Mouse (Mus musculus) forebrain, embryonic 12.5 days (tissue): ENCODE measurements around the gene Pick1. TPM values are rescaled to one million over a fixed set of nuclear protein-coding genes. Genes with fewer than 3 reads are reported as not detected.

Experiments used
- ATAC-seq: fragments of 200-750 bp; cut with Nextera tagmentation; 2 replicates; pipeline ENCODE4 v1.8.0; 2017; ENCODE audit warnings: moderate TSS enrichment; ENCODE audit not compliant: low FRiP score
- H3K27ac ChIP-seq: fragments of 300-500 bp; sonication (generic); 2 replicates; pipeline ENCODE4 v1.5.1; 2016; ENCODE audit warnings: mild to moderate bottlenecking
- H3K27me3 ChIP-seq: fragments of 300-500 bp; sonication (generic); 2 replicates; pipeline ENCODE4 v1.6.1; 2016; ENCODE audit warnings: mild to moderate bottlenecking
- H3K36me3 ChIP-seq: fragments of 300-500 bp; sonication (generic); replicated peaks from 2 replicates; pipeline ENCODE4 v1.6.1; 2016; ENCODE audit warnings: mild to moderate bottlenecking
- H3K4me1 ChIP-seq: fragments of 300-500 bp; sonication (generic); 2 replicates; pipeline ENCODE4 v1.6.1; 2016
- H3K4me2 ChIP-seq: fragments of 300-500 bp; sonication (generic); 2 replicates; pipeline ENCODE4 v1.6.1; 2016; ENCODE audit warnings: mild to moderate bottlenecking, moderate library complexity
- H3K4me3 ChIP-seq: fragments of 300-500 bp; sonication (generic); replicated peaks from 2 replicates; pipeline ENCODE4 v1.5.1; 2016; ENCODE audit warnings: mild to moderate bottlenecking
- H3K9ac ChIP-seq: fragments of 300-500 bp; sonication (generic); 2 replicates; pipeline ENCODE4 v1.6.1; 2016; ENCODE audit warnings: mild to moderate bottlenecking
- H3K9me3 ChIP-seq: fragments of 300-500 bp; sonication (generic); 2 replicates; pipeline ENCODE4 v1.6.1; 2016
- WGBS: fragments of 180-500 bp; shearing (Covaris S2); methylation state at CpG from one replicate; pipeline ENCODE4 v1.1.7; 2016; 5-methylcytosine and 5-hydroxymethylcytosine counted together
- polyA plus RNA-seq: library from polyadenylated mRNA; unstranded; fragments of >200 nt; fragmentation: Nextera tagmentation; extraction: Ambion mirVana; gene quantifications from 2 replicates; pipeline ENCODE4 v1.2.1, GENCODE M21; 2016

Pick1 gene
- polyA plus RNA-seq, 1 experiment from 2014 or later, result 64.5 TPM

DNA sequence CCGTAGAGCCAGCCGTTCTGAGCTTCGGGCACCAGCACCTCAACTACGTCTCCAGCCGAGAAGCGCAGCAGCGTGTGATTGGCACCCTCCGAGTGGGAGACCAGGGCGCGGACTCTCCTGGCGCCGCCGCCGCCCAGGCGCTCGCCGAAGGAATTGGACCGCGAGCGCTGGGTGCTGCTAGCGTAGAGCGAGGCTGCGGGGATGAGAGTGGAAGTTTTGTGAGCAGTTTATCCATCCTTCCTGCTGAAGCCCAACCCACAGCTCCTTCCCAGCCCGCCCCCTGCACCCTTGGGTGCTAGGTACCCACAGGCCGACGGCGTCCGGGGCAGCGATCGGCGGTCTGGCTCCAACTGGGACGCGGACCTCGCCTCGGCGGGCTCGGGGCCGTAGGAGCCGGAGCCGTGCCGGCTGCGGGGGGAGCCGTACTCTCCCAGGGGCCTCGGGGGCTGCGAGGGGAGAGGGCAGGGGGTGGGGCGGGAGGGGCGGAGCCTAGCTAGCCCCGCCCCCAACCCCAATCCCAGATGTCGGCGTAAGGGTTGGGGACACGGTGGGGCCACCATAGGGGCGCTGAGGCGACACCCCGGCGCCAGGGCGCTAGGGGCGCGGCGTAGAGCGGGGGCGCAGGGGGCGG, 32.2 kb downstream of the Pick1 start:
- peak; percentile 72 for ATAC-seq
- H3K4me3 ChIP-seq, result peak overlapping the region; percentile 67
- H3K27ac ChIP-seq, result no peak overlapping the region
- peak overlapping the region; percentile 100 for H3K4me2 ChIP-seq
- H3K36me3 ChIP-seq, result no peaks in the 10 kb centered on the region
- H3K9me3 ChIP-seq, result no peaks in the 10 kb centered on the region
- peak overlapping the region; percentile 72 for H3K9ac ChIP-seq
- under 1% methylated on average over 59 of the region's 62 CpGs for WGBS
- H3K4me1 ChIP-seq, result peaks cover 13% of the 10 kb centered on the region
- H3K27me3 ChIP-seq, result peaks cover 67% of the 10 kb centered on the region

DNA sequence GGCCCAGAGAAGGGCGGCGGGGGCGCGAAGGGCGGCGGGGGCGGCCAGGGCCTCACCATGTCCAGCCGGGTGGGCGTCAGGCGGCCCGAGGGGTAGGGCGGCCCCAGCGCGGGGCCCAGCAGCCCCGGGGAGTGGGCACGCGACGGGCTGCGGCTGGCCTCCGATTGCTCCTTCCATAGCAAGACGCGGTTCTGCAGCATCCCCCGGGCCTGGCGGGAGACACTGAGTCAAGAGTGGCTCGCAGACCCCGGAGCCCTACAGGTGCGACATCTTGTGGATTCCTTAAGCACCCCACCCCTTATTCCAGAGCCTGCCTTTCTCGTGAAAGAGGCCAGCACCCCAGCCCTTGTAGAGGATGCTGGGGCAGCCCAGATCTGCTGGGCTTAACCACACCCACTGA, 32.8 kb downstream of the Pick1 start:
- Histone ChIP-seq H3K4me3 (peak overlapping the region; percentile 67), H3K27me3 (peaks cover 67% of the 10 kb centered on the region), H3K9me3 (no peaks in the 10 kb centered on the region), H3K36me3 (no peaks in the 10 kb centered on the region), H3K9ac (peak overlapping the region; percentile 72), H3K4me1 (peaks cover 13% of the 10 kb centered on the region), H3K4me2 (peak overlapping the region; percentile 100), H3K27ac (no peak overlapping the region)
- peak; percentile 51 for ATAC-seq
- WGBS, result 0% methylated on average over 21 of the region's 28 CpGs

GRCm38 (mm10) chr15:79262375-79262774, 33.4 kb downstream of the Pick1 start:
- Histone ChIP-seq H3K27ac (no peak overlapping the region), H3K4me2 (peak overlapping the region; percentile 100), H3K9ac (no peak overlapping the region), H3K4me1 (peaks cover 13% of the 10 kb centered on the region), H3K36me3 (no peaks in the 10 kb centered on the region), H3K9me3 (no peaks in the 10 kb centered on the region), H3K27me3 (peaks cover 67% of the 10 kb centered on the region), H3K4me3 (peak overlapping the region; percentile 67)
- WGBS, result 18% methylated on average over 13 of the region's 13 CpGs
- no peak for ATAC-seq

DNA sequence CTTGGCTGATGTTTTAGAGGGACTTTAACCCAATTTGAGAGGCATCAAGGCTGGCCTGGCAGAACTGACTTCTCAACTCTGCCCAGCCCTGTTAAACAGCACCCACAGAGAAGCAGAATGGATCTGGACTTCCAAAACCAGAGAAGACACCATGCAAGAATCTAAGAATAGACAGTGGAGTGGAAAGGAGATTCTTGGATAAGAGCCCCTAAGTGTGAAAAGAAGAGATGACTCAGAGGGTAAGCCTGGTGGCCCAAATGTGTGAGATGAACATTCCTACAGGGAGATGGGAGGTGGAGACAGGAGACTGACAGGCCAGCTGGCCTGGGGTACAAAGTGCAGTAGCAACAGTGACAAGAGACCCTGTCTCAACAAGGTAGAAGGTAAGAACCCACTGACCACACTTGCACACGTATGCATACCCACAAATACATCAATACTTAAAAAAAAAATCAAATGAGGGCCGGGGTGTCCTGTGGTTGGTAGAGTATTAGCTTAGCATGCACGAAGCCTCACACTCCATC, 33.9 kb downstream of the Pick1 start:
- no peak overlapping the region for H3K4me2 ChIP-seq
- peaks cover 72% of the 10 kb centered on the region for H3K27me3 ChIP-seq
- no peaks in the 10 kb centered on the region for H3K36me3 ChIP-seq
- H3K4me3 ChIP-seq, result no peak overlapping the region
- WGBS, result 87% methylated on average over 3 of the region's 3 CpGs
- ATAC-seq, result no peak
- H3K27ac ChIP-seq, result no peak overlapping the region
- H3K4me1 ChIP-seq, result peaks cover 13% of the 10 kb centered on the region
- H3K9me3 ChIP-seq, result no peaks in the 10 kb centered on the region
- H3K9ac ChIP-seq, result no peak overlapping the region

DNA sequence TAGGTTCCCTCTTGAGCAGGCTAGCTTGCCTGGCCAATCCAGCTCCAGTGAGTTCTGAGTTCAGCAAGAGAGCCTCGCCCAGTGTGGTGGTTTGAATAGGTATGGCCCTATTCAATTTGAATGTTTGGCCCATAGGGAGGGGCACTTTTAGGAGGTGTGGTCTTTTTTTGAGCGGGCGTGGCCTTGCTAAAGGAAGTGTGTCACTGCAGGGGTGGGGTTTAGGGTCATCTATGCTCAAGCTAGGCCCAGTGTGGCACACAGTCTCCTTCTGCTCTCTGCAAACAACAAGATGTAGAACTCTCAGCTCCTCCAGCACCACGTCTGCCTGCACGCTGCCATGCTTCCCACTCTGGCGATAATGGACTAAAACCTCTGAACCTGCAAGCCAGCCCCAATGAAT, 34.8 kb downstream of the Pick1 start:
- Histone ChIP-seq H3K36me3 (no peaks in the 10 kb centered on the region), H3K9ac (no peak overlapping the region), H3K27ac (no peak overlapping the region), H3K4me1 (peaks cover 13% of the 10 kb centered on the region), H3K9me3 (no peaks in the 10 kb centered on the region), H3K4me3 (no peak overlapping the region), H3K27me3 (peaks cover 75% of the 10 kb centered on the region), H3K4me2 (no peak overlapping the region)
- no peak for ATAC-seq
- WGBS, result 88% methylated on average over 6 of the region's 6 CpGs

- Histone ChIP-seq H3K27me3 (peaks cover 60% of the 10 kb centered on the region), H3K9ac (no peak overlapping the region), H3K4me1 (peaks cover 16% of the 10 kb centered on the region), H3K27ac (no peak overlapping the region), H3K9me3 (no peaks in the 10 kb centered on the region), H3K4me3 (no peak overlapping the region), H3K36me3 (no peaks in the 10 kb centered on the region), H3K4me2 (no peak overlapping the region)
- no peak for ATAC-seq
- 72% methylated on average over 4 of the region's 4 CpGs for WGBS
Observed at GRCm38 (mm10) chr15:79265384-79265783, 36.4 kb downstream of the Pick1 start.

DNA sequence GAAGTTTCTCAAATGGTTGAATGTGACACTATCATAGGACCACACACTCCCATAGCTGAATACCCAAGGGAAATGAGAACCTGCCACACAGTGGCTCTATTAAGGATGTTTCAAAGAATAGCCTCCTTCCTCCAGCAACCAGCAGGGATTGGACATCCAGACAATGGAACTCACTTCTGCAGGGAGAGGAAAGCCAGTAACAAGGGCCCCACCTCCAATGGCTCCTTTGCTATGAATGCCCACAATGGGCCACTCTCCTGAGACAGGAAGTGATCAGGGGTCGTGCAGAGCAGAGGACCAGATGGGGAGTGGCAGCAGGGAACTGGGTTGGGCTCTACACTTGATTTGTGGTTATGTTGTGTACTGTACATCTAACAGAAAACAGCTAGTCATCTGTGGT, 39.5 kb downstream of the Pick1 start:
- Histone ChIP-seq H3K36me3 (no peaks in the 10 kb centered on the region), H3K9me3 (no peaks in the 10 kb centered on the region), H3K4me2 (no peak overlapping the region), H3K4me3 (no peak overlapping the region), H3K27ac (no peak overlapping the region), H3K27me3 (peaks cover 39% of the 10 kb centered on the region), H3K9ac (no peak overlapping the region), H3K4me1 (peaks cover 14% of the 10 kb centered on the region)
- no peak for ATAC-seq
- WGBS, result 33% methylated on average over 1 of the region's 1 CpGs

GRCm38 (mm10) chr15:79270317-79271123, 41.5 kb downstream of the Pick1 start:
- under 1% methylated on average over 33 of the region's 33 CpGs for WGBS
- no peaks in the 10 kb centered on the region for H3K36me3 ChIP-seq
- peaks cover 14% of the 10 kb centered on the region for H3K4me1 ChIP-seq
- peak overlapping the region; percentile 79 for H3K4me2 ChIP-seq
- peak overlapping the region; percentile 38 for H3K4me3 ChIP-seq
- ATAC-seq, result peak; percentile 68
- H3K27me3 ChIP-seq, result peaks cover 29% of the 10 kb centered on the region
- peak overlapping the region; percentile 43 for H3K27ac ChIP-seq
- H3K9ac ChIP-seq, result peak overlapping the region; percentile 33
- H3K9me3 ChIP-seq, result no peaks in the 10 kb centered on the region

DNA sequence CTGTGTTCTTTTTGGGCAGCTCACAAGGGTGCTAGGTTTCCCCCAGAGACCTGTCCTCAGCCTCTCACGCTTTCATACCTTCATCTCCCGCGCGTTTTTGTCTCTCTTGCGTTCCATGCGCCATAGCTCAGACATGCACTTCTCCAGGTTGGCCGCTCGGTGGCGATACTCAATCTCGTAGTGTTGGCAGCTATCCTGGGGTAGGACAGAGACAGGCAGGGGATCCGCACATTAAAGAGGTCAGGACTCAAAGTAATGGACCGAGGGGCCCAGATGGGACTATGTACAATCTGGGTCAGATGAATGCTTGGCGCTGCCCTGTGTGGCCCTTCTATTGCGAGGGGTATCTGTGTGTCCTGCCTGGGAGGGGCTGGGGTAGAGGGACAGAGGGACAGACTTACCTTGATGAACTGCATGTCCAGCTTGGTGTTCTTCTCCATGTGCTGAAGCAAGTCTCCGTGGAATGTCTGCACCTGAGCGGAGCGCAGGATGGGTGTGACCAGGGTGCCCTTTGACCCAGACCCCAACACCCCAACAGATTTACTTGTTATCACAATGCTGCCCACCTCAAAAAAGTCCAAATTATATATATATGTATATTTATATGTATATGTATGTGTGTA, 42.3 kb downstream of the Pick1 start:
- Histone ChIP-seq H3K27ac (no peak overlapping the region), H3K4me2 (peak overlapping the region; percentile 79), H3K4me1 (peaks cover 14% of the 10 kb centered on the region), H3K9ac (peak overlapping the region; percentile 33; the same call in 1 of the 2 replicates), H3K9me3 (no peaks in the 10 kb centered on the region), H3K4me3 (peak overlapping the region; percentile 38), H3K27me3 (peaks cover 26% of the 10 kb centered on the region), H3K36me3 (no peaks in the 10 kb centered on the region)
- 11% methylated on average over 17 of the region's 17 CpGs for whole genome bisulfite sequencing
- peak; percentile 36 for ATAC-seq

DNA sequence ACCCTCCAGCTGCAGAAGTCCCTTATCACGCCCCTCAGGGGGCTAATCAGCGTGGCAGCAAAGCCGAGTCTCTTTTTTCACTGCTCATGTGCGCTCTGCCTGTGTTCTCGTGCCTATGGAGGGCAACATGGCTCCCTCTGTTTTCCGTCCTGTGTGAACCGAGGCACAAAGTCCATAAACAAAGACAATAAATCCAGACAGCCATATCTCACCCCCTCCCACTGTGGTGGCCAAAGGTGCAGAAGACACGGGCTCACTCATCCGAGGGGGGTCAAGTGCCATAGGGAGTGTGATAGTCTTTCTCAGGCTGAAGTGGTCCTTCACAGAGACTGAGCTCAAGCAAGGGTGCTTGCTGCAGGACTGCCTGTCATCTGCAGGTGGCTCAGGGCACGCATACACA, 44.0 kb downstream of the Pick1 start:
- Histone ChIP-seq H3K9ac (no peak overlapping the region), H3K36me3 (no peaks in the 10 kb centered on the region), H3K27ac (no peak overlapping the region), H3K4me3 (no peak overlapping the region), H3K9me3 (no peaks in the 10 kb centered on the region), H3K27me3 (peaks cover 20% of the 10 kb centered on the region; the same call in 1 of the 2 replicates), H3K4me2 (no peak overlapping the region), H3K4me1 (peaks cover 14% of the 10 kb centered on the region)
- WGBS, result 66% methylated on average over 10 of the region's 10 CpGs
- ATAC-seq, result no peak

DNA sequence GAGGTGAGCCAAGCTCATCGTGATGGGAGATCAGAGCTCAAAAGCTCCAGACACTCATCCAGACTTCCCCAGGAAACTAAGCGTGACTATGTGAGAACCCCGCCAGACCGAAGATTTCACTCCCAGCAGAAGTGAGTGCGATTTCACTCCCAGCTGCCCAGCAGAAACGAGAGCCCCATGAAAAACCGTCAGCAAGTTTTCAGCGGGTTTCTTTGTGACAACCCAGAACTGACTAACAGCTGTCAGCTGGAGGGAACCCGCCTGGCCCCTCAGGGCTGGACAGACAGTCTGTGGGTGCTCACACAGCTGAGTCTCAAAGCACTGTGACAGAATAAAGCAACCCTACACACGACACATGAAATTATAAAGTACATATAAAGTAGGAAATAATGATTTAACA, 48.8 kb downstream of the Pick1 start:
- Histone ChIP-seq H3K27ac (no peak overlapping the region), H3K4me2 (no peak overlapping the region), H3K9ac (no peak overlapping the region), H3K4me3 (no peak overlapping the region), H3K4me1 (no peaks in the 10 kb centered on the region), H3K27me3 (0 out of 2 replicates have a peak, but pooled peaks cover 11% of the 10 kb centered on the region), H3K36me3 (no peaks in the 10 kb centered on the region), H3K9me3 (no peaks in the 10 kb centered on the region)
- no peak for ATAC-seq
- WGBS, result 71% methylated on average over 10 of the region's 10 CpGs

DNA sequence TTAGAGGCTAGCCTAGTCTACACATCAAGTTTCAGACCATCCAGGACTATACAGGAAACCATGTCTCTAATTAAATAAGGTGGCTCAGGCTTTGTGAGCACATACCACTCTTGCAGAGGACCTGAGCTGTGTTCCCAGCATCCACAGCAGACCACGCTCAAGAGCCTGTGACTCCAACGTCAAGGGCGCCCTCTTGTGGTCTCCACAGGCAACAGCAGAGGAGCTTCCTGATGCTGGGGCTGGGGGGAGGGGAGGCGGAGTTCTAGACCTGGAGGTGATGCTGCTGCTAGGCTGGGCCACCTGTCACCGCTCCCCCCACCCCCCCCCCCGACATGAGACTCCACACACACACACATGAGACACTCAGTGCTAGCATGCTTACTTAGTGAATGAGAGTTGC, 51.2 kb downstream of the Pick1 start:
- no peaks in the 10 kb centered on the region for H3K36me3 ChIP-seq
- no peaks in the 10 kb centered on the region for H3K4me1 ChIP-seq
- 13% methylated on average over 5 of the region's 6 CpGs for WGBS
- ATAC-seq, result no peak
- H3K9ac ChIP-seq, result no peak overlapping the region
- no peak overlapping the region for H3K4me3 ChIP-seq
- H3K27ac ChIP-seq, result no peak overlapping the region
- H3K9me3 ChIP-seq, result no peaks in the 10 kb centered on the region
- no peak overlapping the region for H3K4me2 ChIP-seq
- no peaks in the 10 kb centered on the region for H3K27me3 ChIP-seq
